Mouse (Mus musculus): ENCODE results near the gene Prr19. TPM values are rescaled to one million over a fixed set of nuclear protein-coding genes. Genes with fewer than 3 reads are reported as not detected.
"Not testable (repeated sequence)": the region's sequence is repeated elsewhere in the genome, so short reads cannot be mapped to it uniquely, and the experiment has no call there.

The Prr19 gene
- total RNA-seq, 2 experiments from 2014 or later = 0.27 TPM; not detected in 1

GRCm38 (mm10) chr7:25315306-25316041 lies 14.3 kb downstream of the Prr19 start:
- intact Hi-C loops (cut with DNase I) = loop anchor here (1.0 kb wide), 2 partner anchors 33 to 76 kb away; no protein-coding TSS in a partner anchor
- Histone ChIP-seq H3K27ac (peak overlapping the region; percentile 49; the same call in 1 of the 2 replicates), H3K4me3 (peak overlapping the region; percentile 40)
- no peak for DNase-seq (ENCODE audit: extremely low spot score in 1 of 2, low spot score in 2 of 2)
- no peak for TF ChIP-seq CTCF (IDR thresholded peaks at IDR 0.05)

- intact Hi-C loops (cut with DNase I) = loop anchor here (1.0 kb wide), 2 partner anchors 34 to 77 kb away; no protein-coding TSS in a partner anchor
- peak; percentile 93 for TF ChIP-seq CTCF (IDR thresholded peaks at IDR 0.05)
Observed at GRCm38 (mm10) chr7:25316532-25317445, 15.6 kb downstream of the Prr19 start, which contains the start of gene Megf8. Gene Megf8, plus strand, starts transcription at chr7:25317164.

GRCm38 (mm10) chr7:25317446-25317999 lies 16.3 kb downstream of the Prr19 start:
- Histone ChIP-seq H3K4me3 (peak overlapping the region; percentile 95), H3K27ac (peak overlapping the region; percentile 92)
- TF ChIP-seq CTCF (IDR thresholded peaks at IDR 0.05) = no peak
- intact Hi-C loops (cut with DNase I) = no loop called here
- peak in 1 of 2 experiments; percentile 33 for DNase-seq (ENCODE audit: extremely low spot score in 1 of 2, low spot score in 2 of 2)

More at GRCm38 (mm10) chr7:25316532-25317445, 15.6 kb downstream of the Prr19 start, which contains the start of gene Megf8:
- peak within 1 kb of the TSS; percentile 95 for H3K4me3 ChIP-seq
- H3K27ac ChIP-seq = peak within 1 kb of the TSS; percentile 92
- peak; percentile 93 to 96 for DNase-seq (ENCODE audit: extremely low spot score in 1 of 2, low spot score in 2 of 2)

- no peak overlapping the region for H3K27ac ChIP-seq
- no peak overlapping the region for H3K4me3 ChIP-seq
- TF ChIP-seq CTCF (IDR thresholded peaks at IDR 0.05) = no peak
- DNase-seq (ENCODE audit: extremely low spot score in 1 of 2, low spot score in 2 of 2) = no peak
- intact Hi-C loops (cut with DNase I) = no loop called here
Observed at GRCm38 (mm10) chr7:25322058-25322484, 20.9 kb downstream of the Prr19 start.

- TF ChIP-seq CTCF (IDR thresholded peaks at IDR 0.05) = no peak
- no peak overlapping the region for H3K4me3 ChIP-seq
- DNase-seq (ENCODE audit: extremely low spot score in 1 of 2, low spot score in 2 of 2) = no peak
- intact Hi-C loops (cut with DNase I) = no loop called here
- no peak overlapping the region for H3K27ac ChIP-seq
Observed at GRCm38 (mm10) chr7:25323219-25323618, 22.0 kb downstream of the Prr19 start.

GRCm38 (mm10) chr7:25325431-25325830 lies 24.2 kb downstream of the Prr19 start:
- H3K4me3 ChIP-seq = not testable (repeated sequence)

GRCm38 (mm10) chr7:25326233-25326632 lies 25.0 kb downstream of the Prr19 start:
- no peak for DNase-seq (ENCODE audit: extremely low spot score in 1 of 2, low spot score in 2 of 2)
- no peak overlapping the region for H3K27ac ChIP-seq
- no peak for TF ChIP-seq CTCF (IDR thresholded peaks at IDR 0.05)
- intact Hi-C loops (cut with DNase I) = no loop called here
- H3K4me3 ChIP-seq = no peak overlapping the region

More at GRCm38 (mm10) chr7:25325431-25325830, 24.2 kb downstream of the Prr19 start:
- intact Hi-C loops (cut with DNase I); H3K27ac ChIP-seq; DNase-seq (ENCODE audit: extremely low spot score in 1 of 2, low spot score in 2 of 2): not testable (repeated sequence)

GRCm38 (mm10) chr7:25333596-25334307 lies 32.5 kb downstream of the Prr19 start:
- no peak overlapping the region for H3K4me3 ChIP-seq
- intact Hi-C loops (cut with DNase I) = no loop called here
- peak; percentile 78 for TF ChIP-seq CTCF (IDR thresholded peaks at IDR 0.05)
- no peak overlapping the region for H3K27ac ChIP-seq
- peak; percentile 56 to 57 for DNase-seq (ENCODE audit: extremely low spot score in 1 of 2, low spot score in 2 of 2)

GRCm38 (mm10) chr7:25334472-25334871 lies 33.3 kb downstream of the Prr19 start:
- H3K27ac ChIP-seq = no peak overlapping the region
- no peak overlapping the region for H3K4me3 ChIP-seq
- no peak for DNase-seq (ENCODE audit: extremely low spot score in 1 of 2, low spot score in 2 of 2)
- intact Hi-C loops (cut with DNase I) = no loop called here
- TF ChIP-seq CTCF (IDR thresholded peaks at IDR 0.05) = no peak

GRCm38 (mm10) chr7:25339329-25339728 lies 38.1 kb downstream of the Prr19 start:
- intact Hi-C loops (cut with DNase I) = no loop called here
- DNase-seq (ENCODE audit: extremely low spot score in 1 of 2, low spot score in 2 of 2) = no peak
- H3K4me3 ChIP-seq = no peak overlapping the region
- H3K27ac ChIP-seq = no peak overlapping the region
- no peak for TF ChIP-seq CTCF (IDR thresholded peaks at IDR 0.05)
